Mouse (Mus musculus) layer of hippocampus, postnatal 10 days (tissue): ENCODE data around the gene Chmp6. TPM values are rescaled to one million over a fixed set of nuclear protein-coding genes. Genes with fewer than 3 reads are reported as not detected.

ENCODE experiments used
- DNase-seq, 2 experiments: peaks; one replicate each; pipeline ENCODE4 v3.0.0; 2021; ENCODE audit warnings: low spot score in 2 of 2
- total RNA-seq, 2 experiments: library from RNA; stranded (reverse); gene quantifications; 2 replicates each; pipeline ENCODE4 v1.2.3; 2021

Chmp6 gene
- total RNA-seq, 2 experiments from 2014 or later, result 43.0 to 44.5 TPM

DNA sequence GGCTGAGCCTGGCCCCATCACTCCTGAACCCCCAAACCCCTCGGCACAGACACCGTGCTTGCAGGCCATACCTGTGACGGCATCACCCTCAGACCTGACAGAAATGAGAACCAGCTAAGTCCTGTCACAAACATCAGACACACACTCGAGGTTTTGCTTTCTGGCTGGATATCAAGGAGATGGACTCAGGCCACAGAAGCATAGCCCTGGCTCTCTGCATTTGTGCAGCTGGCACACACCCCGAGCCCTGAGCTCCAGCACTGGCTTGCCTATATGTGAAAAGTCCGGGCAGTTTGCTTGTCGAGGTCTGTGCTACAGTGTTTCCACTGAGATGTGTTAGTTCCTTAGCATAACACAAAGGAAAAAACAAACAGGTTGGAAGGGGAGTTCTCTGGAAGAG is 5.5 kb upstream of the Chmp6 start:
- DNase-seq, result no peak

GRCm38 (mm10) chr11:119909436-119909835 is 3.8 kb upstream of the Chmp6 start:
- peak; percentile 88 to 91 for DNase-seq

DNA sequence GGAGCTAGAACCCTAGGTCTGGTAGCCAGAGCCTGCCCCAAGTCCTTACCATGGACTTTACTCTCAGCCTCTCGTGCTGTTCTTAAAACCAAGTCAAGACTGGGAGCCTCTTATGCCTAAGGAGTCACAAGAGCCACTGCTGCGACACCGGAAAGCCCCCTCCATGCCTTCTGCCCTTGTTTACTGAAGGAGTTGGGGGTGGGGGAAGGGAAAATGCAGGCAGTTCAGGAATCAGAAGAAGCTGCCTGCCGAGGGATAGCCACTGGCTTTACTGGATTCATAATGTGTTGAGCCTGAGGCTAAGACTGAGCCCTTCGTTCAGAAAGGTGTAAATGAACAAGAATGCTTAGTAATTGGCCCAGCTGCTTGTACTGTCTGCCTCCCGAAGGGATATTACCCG is 396 bp upstream of the Chmp6 start:
- DNase-seq, result no peak

- DNase-seq, result no peak
Measured at GRCm38 (mm10) chr11:119913935-119914314, 684 bp downstream of the Chmp6 start.

DNA sequence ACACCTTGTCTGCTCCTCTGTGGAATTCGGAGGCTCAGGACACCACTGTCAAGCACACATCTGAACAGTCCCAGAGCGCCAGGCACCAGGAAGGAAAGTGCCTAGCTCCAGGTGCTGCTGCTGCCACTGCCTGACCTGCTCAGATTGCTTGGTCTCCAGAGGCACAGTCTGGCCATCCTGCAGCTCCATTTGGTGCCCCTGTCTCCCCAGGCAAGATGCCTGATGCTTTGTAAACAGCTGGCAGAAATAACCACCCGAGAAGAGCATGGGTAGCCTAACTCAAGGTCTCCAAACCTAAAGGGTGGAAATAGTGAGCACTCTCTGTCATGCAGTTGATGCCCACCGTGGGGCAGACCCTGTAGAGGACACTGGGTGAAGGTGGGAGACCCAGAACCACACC is 1.1 kb downstream of the Chmp6 start:
- DNase-seq, result no peak

DNA sequence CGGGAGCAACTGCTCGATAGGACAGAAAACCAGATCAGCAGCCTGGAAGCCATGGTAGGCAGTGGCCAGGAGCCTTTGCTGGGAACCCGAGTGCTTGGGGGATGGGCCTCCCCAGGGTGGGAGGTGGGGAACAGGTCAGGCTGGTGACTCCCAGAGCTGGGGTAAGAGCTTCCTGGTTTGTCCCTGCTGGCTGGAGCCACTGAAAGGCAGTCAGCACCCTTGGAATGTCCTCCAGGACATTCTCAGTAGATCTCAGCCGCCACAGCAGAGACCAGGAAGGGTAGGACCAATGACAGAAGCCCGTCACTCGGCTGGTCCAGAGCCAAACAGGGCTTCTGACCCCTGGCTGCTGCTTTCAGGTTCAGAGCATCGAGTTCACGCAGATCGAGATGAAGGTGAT is 2.4 kb downstream of the Chmp6 start:
- DNase-seq, result no peak

- no peak for DNase-seq
Measured at GRCm38 (mm10) chr11:119916102-119916790, 3.0 kb downstream of the Chmp6 start.

GRCm38 (mm10) chr11:119916834-119917469 is 3.7 kb downstream of the Chmp6 start:
- no peak for DNase-seq

DNA sequence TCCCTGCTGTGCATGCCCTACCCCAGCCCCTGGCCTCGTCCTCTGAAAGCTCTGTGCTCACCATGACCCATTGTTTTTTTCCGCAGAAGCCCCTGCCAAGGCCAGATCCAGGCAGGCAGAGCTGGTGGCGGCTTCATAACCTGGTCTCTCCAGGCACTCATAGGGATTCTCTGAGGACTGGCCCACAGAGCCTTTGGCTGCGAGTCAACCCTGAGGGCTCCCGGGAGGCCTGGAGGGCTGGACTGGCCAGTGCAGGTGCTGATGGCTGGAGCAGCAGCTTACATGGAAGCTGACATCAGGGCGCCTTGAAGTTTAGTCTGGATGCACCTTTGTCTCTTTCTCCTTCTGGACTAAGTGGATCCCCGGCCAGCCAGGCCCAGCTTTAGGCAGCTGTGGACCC is 5.3 kb downstream of the Chmp6 start:
- DNase-seq, result no peak

DNA sequence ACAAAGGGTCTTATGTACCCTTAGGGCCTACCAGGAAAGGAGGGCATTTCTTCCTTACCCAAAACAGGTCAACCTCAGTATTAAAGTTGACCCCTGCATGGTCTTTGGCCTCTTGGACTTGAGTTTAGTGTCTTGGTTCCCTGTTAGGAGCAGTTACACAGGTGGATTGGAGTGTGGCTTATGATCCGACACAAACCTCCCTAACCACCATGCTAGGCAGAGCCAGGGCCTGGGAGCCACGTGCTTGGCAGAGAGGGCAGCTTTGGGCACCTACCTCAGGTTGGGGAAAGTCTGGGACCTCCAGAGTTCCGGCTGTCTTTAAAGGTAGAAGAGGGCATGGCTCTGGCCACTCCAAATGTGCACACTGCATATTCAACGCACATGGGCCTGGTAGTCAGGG is 6.2 kb downstream of the Chmp6 start:
- DNase-seq, result no peak

DNA sequence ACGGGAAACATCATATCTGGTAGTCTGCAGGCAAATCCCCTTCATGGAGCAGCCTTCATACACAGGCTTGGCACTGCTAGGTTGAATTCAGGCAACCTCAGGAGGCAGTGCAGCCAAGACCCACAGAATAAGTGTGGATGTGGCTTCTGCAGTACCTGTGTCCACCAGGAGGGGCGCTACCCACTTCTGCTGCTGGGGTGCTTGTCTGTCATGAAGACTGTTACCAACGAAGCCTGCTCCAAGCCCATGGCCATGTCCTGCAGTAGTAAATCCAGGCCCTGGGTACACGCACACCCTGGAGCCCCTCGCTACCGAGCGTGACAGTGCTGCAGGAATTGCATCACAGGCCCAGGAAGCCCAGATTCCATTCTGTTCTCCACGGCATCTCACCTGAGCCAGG is 6.7 kb downstream of the Chmp6 start:
- peak; percentile 86 to 91 for DNase-seq

DNA sequence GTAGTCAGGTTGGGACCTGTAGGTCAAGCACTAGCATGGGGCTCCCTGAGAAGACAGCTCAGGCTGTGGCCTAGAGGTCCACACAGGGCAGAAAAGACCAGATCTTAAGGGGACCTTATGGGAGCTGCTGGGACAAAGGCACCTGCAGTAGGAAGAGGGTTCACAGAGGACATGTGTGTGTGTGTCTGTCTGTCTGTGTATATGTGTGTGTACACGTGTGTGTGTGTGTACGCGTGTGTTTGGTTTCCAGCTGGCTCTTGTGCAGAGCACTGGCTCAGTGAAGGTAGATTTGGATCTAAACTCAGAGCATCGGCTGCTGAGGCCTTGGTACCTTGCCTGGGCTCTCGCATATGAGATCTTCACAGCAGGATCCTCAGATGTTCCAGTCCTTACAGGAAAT is 7.4 kb downstream of the Chmp6 start:
- no peak for DNase-seq

DNA sequence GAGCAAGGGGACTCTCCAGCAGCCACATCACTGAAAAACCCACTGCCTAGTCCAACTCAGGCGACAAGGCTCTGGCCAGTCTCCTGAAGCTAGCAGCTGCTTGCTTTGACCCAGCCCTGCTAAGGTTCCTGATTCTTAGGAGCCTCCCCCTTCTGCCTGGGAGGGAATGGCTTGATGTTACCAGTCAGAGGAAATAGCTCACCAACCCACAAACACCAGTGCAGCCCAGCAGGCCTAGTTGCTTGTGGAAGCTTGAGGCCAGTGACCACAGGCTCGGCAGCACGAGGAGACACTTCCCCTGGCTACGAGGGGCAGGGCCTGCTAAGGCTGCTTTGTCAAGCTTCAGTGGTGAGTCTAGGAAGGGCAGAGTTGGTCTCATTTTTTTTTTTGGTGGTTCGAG is 11.9 kb downstream of the Chmp6 start:
- no peak for DNase-seq

GRCm38 (mm10) chr11:119926762-119927161 is 13.5 kb downstream of the Chmp6 start:
- DNase-seq, result no peak

- no peak for DNase-seq
Measured at GRCm38 (mm10) chr11:119928023-119928681, 14.9 kb downstream of the Chmp6 start.

- no peak for DNase-seq
Measured at GRCm38 (mm10) chr11:119929603-119930265, 16.5 kb downstream of the Chmp6 start.

- DNase-seq, result no peak
Measured at GRCm38 (mm10) chr11:119931809-119932208, 18.6 kb downstream of the Chmp6 start.

- DNase-seq, result no peak
Measured at GRCm38 (mm10) chr11:119933142-119933541, 19.9 kb downstream of the Chmp6 start.

DNA sequence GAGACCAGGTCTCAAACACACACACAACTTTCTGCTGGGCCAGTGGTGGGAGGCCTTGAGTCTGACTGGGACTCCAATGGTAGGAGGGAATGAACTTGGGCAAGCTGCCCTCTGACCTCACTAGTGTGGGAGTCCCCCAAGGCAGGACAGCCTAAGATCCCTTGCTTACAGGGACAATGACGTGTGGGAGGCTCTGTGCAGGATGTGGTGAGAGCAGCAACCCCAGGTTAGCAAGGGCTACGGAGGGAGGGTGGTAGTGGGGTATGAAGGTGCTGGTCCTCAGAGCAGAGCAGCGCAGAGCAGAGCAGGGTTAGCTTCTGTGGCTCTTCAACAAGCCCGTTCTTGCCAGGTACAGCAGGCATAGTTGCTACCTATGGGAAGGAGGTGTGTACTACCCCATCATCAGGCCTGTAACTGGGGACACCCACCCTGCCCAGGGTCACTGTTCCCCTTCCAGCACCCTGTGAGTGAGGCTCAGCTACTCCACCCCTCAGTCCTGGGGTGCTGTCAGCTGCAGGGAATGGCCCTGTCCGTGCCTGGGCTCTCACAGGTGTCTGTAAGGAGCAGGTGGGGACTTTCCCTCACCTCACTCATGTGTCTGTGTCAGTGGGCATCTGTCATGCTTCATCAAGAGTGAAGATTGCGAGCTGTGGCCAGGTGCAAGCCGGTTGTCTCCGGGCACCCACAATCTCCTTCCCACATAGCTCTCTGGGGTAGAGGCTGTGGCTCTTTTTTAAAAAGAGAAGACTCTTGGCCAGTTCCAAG is 20.8 kb downstream of the Chmp6 start:
- no peak for DNase-seq

GRCm38 (mm10) chr11:119934773-119935172 is 21.5 kb downstream of the Chmp6 start:
- DNase-seq, result no peak

- peak; percentile 67 to 77 for DNase-seq
Measured at GRCm38 (mm10) chr11:119935457-119935856, 22.2 kb downstream of the Chmp6 start.
